Mouse (Mus musculus) frontal cortex, postnatal 25 days (tissue): Measurements from ENCODE around the gene Igdcc3.

ENCODE experiments used
- DNase-seq, 2 experiments: peaks; one replicate each; pipeline ENCODE4 v3.0.0; 2022; ENCODE audit warnings: low spot score in 2 of 2

Gene Igdcc3

GRCm38 (mm10) chr9:65175939-65176871, 35.2 kb downstream of the Igdcc3 start:
- DNase-seq, result no peak

- DNase-seq, result no peak
Measured at GRCm38 (mm10) chr9:65177497-65177896, 36.5 kb downstream of the Igdcc3 start.

- DNase-seq, result no peak
Measured at GRCm38 (mm10) chr9:65177912-65178311, 36.9 kb downstream of the Igdcc3 start.

- no peak for DNase-seq
Measured at GRCm38 (mm10) chr9:65178336-65179213, 37.6 kb downstream of the Igdcc3 start.

GRCm38 (mm10) chr9:65179817-65180624, 39.0 kb downstream of the Igdcc3 start:
- DNase-seq, result no peak

- DNase-seq, result peak; percentile 81 to 83
Measured at GRCm38 (mm10) chr9:65188599-65188998, 47.6 kb downstream of the Igdcc3 start.

GRCm38 (mm10) chr9:65190306-65190705, 49.3 kb downstream of the Igdcc3 start:
- DNase-seq, result no peak

- DNase-seq, result no peak
Measured at GRCm38 (mm10) chr9:65191389-65191754, 50.4 kb downstream of the Igdcc3 start.

GRCm38 (mm10) chr9:65191755-65192469, 50.9 kb downstream of the Igdcc3 start:
- no peak for DNase-seq

- DNase-seq, result no peak
Measured at GRCm38 (mm10) chr9:65193214-65193613, 52.2 kb downstream of the Igdcc3 start.

GRCm38 (mm10) chr9:65195053-65195452, 54.1 kb downstream of the Igdcc3 start, which contains the start of gene Parp16:
Gene Parp16, plus strand, starts transcription at chr9:65195353.
- no peak for DNase-seq

- DNase-seq, result no peak
Measured at GRCm38 (mm10) chr9:65195621-65195981, 54.6 kb downstream of the Igdcc3 start.

GRCm38 (mm10) chr9:65195982-65196737, 55.2 kb downstream of the Igdcc3 start:
- no peak for DNase-seq

- DNase-seq, result peak; percentile 82 to 94
Measured at GRCm38 (mm10) chr9:65196738-65197569, 56.0 kb downstream of the Igdcc3 start.

GRCm38 (mm10) chr9:65197826-65198225, 56.8 kb downstream of the Igdcc3 start:
- no peak for DNase-seq

- no peak for DNase-seq
Measured at GRCm38 (mm10) chr9:65199723-65200122, 58.7 kb downstream of the Igdcc3 start.

GRCm38 (mm10) chr9:65200606-65201005, 59.6 kb downstream of the Igdcc3 start:
- no peak for DNase-seq

- DNase-seq, result no peak
Measured at GRCm38 (mm10) chr9:65201021-65201380, 60.0 kb downstream of the Igdcc3 start.

- DNase-seq, result peak; percentile 55 to 58
Measured at GRCm38 (mm10) chr9:65201381-65202164, 60.6 kb downstream of the Igdcc3 start.
